Mouse (Mus musculus) embryonic facial prominence, embryonic 15.5 days (tissue): Measurements from ENCODE around the gene Myadml2. TPM values are rescaled to one million over a fixed set of nuclear protein-coding genes. Genes with fewer than 3 reads are reported as not detected.

Experiments
- ATAC-seq: fragments of 200-750 bp; cut with Nextera tagmentation; 2 replicates; pipeline ENCODE4 v1.8.0; 2017; ENCODE audit warnings: low read depth, moderate TSS enrichment; ENCODE audit not compliant: insufficient number of reproducible peaks, low FRiP score, low TSS enrichment
- H3K27ac ChIP-seq: fragments of 300-500 bp; sonication (generic); replicated peaks from 2 replicates; pipeline ENCODE4 v1.5.1; 2015; ENCODE audit warnings: mild to moderate bottlenecking, inconsistent platforms
- H3K27me3 ChIP-seq: fragments of 300-500 bp; sonication (generic); 2 replicates; pipeline ENCODE4 v1.6.1; 2015; ENCODE audit warnings: inconsistent platforms
- H3K36me3 ChIP-seq: fragments of 300-500 bp; sonication (generic); 2 replicates; pipeline ENCODE4 v1.6.1; 2015; ENCODE audit warnings: mild to moderate bottlenecking, inconsistent platforms
- H3K4me1 ChIP-seq: fragments of 300-500 bp; sonication (generic); 2 replicates; pipeline ENCODE4 v1.6.1; 2015; ENCODE audit warnings: inconsistent platforms
- H3K4me2 ChIP-seq: fragments of 300-500 bp; sonication (generic); replicated peaks from 2 replicates; pipeline ENCODE4 v1.6.1; 2015; ENCODE audit warnings: mild to moderate bottlenecking, inconsistent platforms
- H3K4me3 ChIP-seq: fragments of 300-500 bp; sonication (generic); replicated peaks from 2 replicates; pipeline ENCODE4 v1.5.1; 2015; ENCODE audit warnings: mild to moderate bottlenecking, inconsistent platforms
- H3K9ac ChIP-seq: fragments of 300-500 bp; sonication (generic); 2 replicates; pipeline ENCODE4 v1.6.1; 2015; ENCODE audit warnings: inconsistent platforms
- H3K9me3 ChIP-seq: fragments of 300-500 bp; sonication (generic); replicated peaks from 2 replicates; pipeline ENCODE4 v1.6.1; 2016; ENCODE audit warnings: inconsistent platforms
- WGBS: fragments of 180-500 bp; shearing (Covaris S2); methylation state at CpG from one replicate; pipeline ENCODE4 v1.1.7; 2015; 5-methylcytosine and 5-hydroxymethylcytosine counted together
- polyA plus RNA-seq: library from polyadenylated mRNA; unstranded; fragments of >200 nt; fragmentation: Nextera tagmentation; extraction: Ambion mirVana; gene quantifications from 2 replicates; pipeline ENCODE4 v1.2.1, GENCODE M21; 2015

The Myadml2 gene
- polyA plus RNA-seq, 1 experiment from 2014 or later: 1.0 TPM

DNA sequence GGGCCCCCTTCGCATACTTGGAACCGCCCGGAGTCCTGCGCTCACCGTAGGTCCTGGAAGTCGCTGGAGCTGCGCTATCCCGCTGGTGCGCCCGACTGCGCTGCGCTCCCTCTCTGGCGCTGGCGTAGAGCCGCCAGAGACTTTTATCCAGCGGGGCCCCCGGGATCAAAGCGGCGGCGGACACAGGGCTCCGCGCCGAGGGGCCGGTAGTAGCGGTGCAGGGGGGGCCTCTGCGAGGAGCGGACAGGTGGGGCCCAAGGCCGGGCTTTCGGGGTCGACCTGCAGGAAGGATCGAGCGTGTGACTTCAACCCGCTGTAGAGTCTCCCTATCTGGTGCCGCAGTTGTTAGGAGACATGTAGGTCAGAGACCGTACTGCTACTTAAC is 13.1 kb upstream of the Myadml2 start, which contains the start of gene Notum:
TSS of gene Notum (minus strand) at position 100 of the 385 bp plus-strand sequence.
- Histone ChIP-seq H3K27me3 (peaks cover 70% of the 10 kb centered on the region), H3K4me2 (peak within 1 kb of the TSS; percentile 85)
- ATAC-seq: no peak

DNA sequence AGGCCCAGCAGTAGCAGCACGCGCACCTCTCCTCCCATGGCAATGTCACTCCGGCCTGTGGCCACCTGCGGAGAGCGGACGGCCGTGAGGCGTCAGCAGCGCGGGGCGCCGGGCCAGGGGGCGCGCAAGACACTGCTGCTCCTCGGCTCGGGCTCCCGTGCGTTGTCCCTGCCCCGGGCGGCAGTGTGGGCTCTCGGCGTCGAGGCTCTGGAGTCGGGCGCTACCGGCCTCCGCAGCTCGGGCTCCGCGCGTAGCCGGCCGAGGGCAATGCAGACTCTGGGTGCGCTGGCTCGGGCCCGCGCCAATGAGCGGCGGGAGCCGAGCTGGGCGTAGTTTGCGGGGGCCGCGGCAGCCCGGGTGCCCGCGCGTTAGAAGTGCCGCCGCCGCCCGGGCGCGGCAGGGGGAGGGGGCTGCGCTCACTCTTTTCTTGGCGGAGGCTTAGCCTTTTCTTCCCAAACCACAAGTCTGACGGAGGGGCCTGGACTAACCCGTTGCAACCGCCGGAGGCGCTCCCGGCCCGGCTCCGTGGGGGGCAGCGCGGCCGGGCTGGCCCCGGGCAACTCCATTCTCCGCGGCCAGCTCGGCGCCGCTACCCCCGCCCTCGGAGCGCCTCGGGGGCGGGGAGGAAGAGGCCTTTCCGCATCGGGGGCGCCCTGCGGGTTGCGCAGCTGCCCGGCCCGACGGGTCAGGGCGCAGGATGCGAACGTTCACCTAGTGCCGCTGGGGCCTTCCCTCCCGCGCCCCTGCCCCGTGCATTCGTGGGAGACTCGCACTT is 12.5 kb upstream of the Myadml2 start:
- H3K9ac ChIP-seq: peak overlapping the region; percentile 21; the same call in 1 of the 2 replicates
- no peaks in the 10 kb centered on the region for H3K36me3 ChIP-seq
- peak overlapping the region; percentile 50 for H3K4me3 ChIP-seq
- WGBS: under 1% methylated on average over 90 of the region's 95 CpGs
- no peak overlapping the region for H3K27ac ChIP-seq
- H3K27me3 ChIP-seq: peaks cover 70% of the 10 kb centered on the region
- ATAC-seq: peak; percentile 35
- no peaks in the 10 kb centered on the region for H3K9me3 ChIP-seq
- H3K4me1 ChIP-seq: peaks cover 26% of the 10 kb centered on the region
- H3K4me2 ChIP-seq: peak overlapping the region; percentile 85

More for the DNA sequence above, 13.1 kb upstream of the Myadml2 start, which contains the start of gene Notum:
- Histone ChIP-seq H3K9ac (peak within 1 kb of the TSS; percentile 21; the same call in 1 of the 2 replicates), H3K36me3 (no peaks in the 10 kb centered on the region), H3K4me1 (peaks cover 30% of the 10 kb centered on the region), H3K9me3 (no peaks in the 10 kb centered on the region), H3K27ac (no peak within 1 kb of the TSS), H3K4me3 (peak within 1 kb of the TSS; percentile 50)
- WGBS: under 1% methylated on average over 35 of the region's 35 CpGs

DNA sequence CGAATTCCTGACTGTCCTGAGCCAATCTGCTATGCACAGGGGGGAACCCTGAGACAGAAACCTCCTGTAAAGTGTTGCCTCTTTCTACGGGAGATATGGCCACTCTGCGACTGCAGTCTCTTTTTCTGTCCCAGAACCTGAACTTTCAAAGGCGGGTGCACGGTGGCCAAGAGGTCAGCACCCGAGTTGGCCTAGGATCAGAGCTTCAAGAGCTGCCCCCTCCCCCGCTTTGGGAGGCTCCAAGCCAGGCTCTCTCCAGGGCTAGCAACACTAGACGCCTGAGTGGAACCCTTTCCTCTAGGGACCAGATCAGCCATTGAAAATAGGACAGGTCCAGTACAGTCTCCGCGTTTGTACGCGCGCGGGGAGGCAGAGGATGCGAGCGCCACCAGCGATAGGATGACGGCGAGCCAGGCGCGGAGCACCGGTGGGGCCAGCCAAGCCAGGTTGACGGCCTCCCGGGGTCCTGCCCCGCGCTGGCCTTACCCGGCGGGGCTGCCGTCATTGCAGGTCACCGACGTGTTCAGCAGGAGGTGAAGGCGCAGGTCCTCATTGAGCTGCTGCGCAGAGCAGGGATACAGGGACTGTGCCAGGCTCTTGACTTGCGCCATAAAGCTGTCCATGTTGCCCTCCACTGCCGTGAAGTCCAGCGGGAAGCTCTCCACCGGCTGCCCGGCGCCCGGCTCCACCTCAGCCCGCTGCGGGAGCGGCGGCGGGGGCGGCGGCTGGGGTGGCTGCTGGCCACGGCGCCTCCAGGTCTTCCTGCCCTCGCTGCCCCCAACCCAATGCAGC is 11.7 kb upstream of the Myadml2 start:
- 0 out of 2 replicates have a peak overlapping the region, but pooled peaks have one; percentile 21 for H3K9ac ChIP-seq
- peak overlapping the region; percentile 85 for H3K4me2 ChIP-seq
- 1% methylated on average over 50 of the region's 50 CpGs for WGBS
- no peaks in the 10 kb centered on the region for H3K9me3 ChIP-seq
- H3K4me3 ChIP-seq: peak overlapping the region; percentile 50
- no peak for ATAC-seq
- H3K4me1 ChIP-seq: peaks cover 25% of the 10 kb centered on the region
- H3K27me3 ChIP-seq: peaks cover 70% of the 10 kb centered on the region
- H3K27ac ChIP-seq: no peak overlapping the region
- no peaks in the 10 kb centered on the region for H3K36me3 ChIP-seq

DNA sequence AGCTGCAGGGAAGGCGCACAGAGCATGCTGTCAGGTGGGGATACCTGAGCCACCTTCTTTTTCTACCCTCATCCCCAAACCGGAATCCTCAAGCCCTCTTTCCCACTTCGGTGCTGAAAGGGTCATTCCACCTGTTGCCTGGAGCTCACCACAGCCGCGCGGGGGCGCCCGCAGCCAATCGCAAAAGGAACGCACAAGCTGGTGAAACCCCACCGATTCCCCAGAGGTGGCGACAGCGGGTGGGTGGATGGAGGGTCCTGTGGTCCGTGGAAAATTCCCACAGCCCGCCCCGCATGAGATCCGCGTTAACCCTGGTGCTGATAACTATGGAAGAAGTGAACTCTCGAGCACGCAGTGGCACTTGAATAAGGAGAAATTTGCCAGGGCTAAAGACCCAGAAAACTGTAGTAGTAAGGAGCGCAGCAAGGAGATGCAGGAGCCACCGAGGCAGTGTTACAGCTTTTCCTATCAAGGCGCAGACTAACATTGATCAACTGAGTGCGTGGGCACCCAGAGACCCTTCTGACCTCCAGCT is 11.0 kb upstream of the Myadml2 start:
- Histone ChIP-seq H3K4me1 (peaks cover 25% of the 10 kb centered on the region), H3K36me3 (no peaks in the 10 kb centered on the region), H3K27me3 (peaks cover 70% of the 10 kb centered on the region), H3K4me3 (peak overlapping the region; percentile 50), H3K4me2 (peak overlapping the region; percentile 85; the same call in 1 of the 2 replicates), H3K9me3 (no peaks in the 10 kb centered on the region), H3K27ac (no peak overlapping the region), H3K9ac (no peak overlapping the region)
- no peak for ATAC-seq
- 2% methylated on average over 24 of the region's 24 CpGs for WGBS

DNA sequence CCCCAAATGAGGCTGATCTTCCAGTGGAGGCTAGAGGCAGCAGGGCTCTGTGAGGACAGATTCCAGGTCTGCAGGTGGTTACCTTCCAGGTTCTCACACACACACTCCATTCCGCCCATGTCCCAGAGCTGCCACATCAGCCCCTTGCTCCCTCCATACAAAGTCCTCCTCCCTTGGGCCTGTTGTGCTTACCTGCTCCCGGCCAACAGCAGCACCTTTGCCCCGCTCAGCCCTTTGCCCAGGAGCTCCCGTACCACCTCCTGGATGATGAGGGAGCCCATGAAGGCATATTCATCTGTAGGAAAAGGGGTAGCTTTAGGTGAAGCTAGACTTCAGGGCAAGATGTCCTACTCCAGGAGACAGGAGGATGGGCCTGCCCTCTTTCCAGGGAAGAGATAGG is 9.3 kb upstream of the Myadml2 start:
- Histone ChIP-seq H3K27me3 (peaks cover 54% of the 10 kb centered on the region), H3K9me3 (no peaks in the 10 kb centered on the region), H3K9ac (no peak overlapping the region), H3K4me1 (peaks cover 25% of the 10 kb centered on the region), H3K4me3 (no peak overlapping the region), H3K36me3 (no peaks in the 10 kb centered on the region), H3K27ac (no peak overlapping the region), H3K4me2 (no peak overlapping the region)
- WGBS: 79% methylated on average over 4 of the region's 4 CpGs
- no peak for ATAC-seq

DNA sequence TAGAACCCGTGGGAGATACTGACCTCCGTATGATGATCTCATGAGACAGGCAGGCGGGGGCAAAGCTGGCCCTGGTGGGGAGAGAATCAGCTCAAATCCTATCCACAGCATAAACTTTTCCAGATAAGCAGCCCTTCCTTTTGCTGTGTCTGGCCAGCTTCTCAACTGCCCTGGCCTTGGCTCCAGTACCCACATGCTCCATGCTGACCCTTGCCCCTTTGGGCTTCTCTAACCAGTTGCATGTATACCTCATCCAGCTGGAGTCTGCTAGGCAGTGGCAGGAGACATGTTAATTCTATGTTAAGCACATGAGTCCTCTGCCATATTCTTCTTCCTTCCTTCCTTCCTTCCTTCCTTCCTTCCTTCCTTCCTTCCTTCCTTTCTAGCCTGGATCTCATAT is 6.8 kb upstream of the Myadml2 start:
- Histone ChIP-seq H3K27me3 (peaks cover 28% of the 10 kb centered on the region), H3K4me1 (peaks cover 10% of the 10 kb centered on the region), H3K9ac (no peak overlapping the region), H3K36me3 (no peaks in the 10 kb centered on the region), H3K4me3 (no peak overlapping the region), H3K27ac (no peak overlapping the region), H3K4me2 (no peak overlapping the region), H3K9me3 (no peaks in the 10 kb centered on the region)
- 43% methylated on average over 3 of the region's 3 CpGs for WGBS
- ATAC-seq: no peak

DNA sequence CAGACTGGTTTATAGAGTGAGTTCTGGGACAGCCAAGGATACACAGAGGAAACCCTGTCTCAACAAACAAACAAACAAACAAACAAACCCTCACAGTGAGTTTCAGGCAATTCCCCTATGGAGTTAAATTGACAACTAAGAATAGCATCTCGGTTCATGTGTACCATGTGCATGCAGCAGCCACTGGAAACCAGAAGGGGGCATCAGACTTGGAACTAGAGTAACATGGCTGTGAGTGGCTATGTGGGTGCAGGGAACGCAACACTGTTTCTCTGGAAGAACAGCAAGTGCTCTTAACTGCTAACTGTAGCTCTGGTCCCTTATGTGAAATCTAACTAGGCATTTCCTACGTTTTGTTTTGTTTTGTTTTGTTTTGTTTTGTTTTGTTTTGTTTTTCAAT is 3.9 kb upstream of the Myadml2 start:
- WGBS: 73% methylated on average over 3 of the region's 3 CpGs
- no peak for ATAC-seq
- no peak overlapping the region for H3K27ac ChIP-seq
- H3K4me1 ChIP-seq: peaks cover 9% of the 10 kb centered on the region
- H3K9ac ChIP-seq: no peak overlapping the region
- peaks cover 15% of the 10 kb centered on the region for H3K27me3 ChIP-seq
- no peak overlapping the region for H3K4me3 ChIP-seq
- H3K36me3 ChIP-seq: no peaks in the 10 kb centered on the region
- H3K4me2 ChIP-seq: no peak overlapping the region
- no peaks in the 10 kb centered on the region for H3K9me3 ChIP-seq

DNA sequence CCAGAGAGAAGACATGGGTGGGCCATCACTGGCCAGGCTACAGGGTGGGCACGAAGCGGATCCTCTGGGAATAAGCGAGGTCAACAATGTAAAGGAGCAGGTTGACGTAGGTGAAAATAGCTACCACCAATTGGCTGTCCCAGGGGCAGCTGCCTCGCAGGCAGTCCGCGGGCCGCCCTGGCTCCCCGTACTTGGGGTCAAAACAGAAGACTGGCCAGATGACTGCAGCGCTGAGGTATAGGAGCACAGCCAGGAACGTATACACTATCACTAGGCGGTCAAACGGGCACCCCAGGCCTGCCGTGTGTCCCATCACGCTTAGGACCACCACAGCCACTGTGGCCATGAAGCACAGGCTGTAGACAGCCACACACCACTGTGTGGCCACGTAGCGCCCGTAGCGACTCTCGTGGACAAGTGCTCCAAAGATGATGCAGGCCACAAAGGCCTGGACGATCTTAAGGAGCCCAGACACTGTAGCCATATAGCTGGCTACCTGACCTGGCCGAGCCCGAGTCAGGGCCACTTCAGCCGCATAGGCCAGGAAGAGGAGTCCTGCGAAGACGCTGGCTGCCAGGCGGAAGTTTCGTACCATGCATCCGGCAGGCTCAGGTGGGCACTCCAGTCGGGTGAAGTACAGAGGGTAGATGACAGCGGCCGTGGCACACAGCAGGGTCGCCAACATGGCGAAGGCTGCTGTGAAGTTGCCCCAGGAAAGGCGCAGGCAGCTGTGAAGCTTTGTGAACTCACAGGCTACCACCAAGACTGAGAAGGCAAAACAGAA is 719 bp downstream of the Myadml2 start:
- peak overlapping the region; percentile 8; the same call in 1 of the 2 replicates for H3K4me2 ChIP-seq
- H3K9ac ChIP-seq: no peak overlapping the region

DNA sequence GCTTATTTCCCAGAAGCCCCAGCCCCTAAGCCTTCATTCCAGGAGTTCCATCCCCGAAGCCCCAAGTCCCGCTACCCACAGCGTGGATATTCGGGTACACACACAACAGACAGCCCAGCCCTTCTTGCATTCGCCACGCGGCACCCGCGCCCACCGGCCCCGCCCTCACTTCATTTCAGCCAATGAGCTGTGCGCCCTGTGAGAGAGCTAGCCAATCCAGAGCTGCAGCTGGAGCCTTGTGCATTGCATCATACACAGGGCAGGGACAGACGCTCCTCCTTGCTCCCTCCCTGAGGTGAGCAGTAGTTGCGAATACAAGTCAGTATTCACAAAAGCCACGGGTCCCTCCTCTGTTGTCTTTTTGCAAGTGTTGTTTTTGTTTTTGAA is 4.4 kb downstream of the Myadml2 start, which contains the start of gene Pycr1:
TSS of gene Pycr1 (minus strand) at position 169 of the 387 bp plus-strand sequence.
- peak within 1 kb of the TSS; percentile 74 for H3K27ac ChIP-seq

More for the DNA sequence above, 719 bp downstream of the Myadml2 start:
- whole genome bisulfite sequencing: 75% methylated on average over 35 of the region's 35 CpGs
- H3K27me3 ChIP-seq: peaks cover 11% of the 10 kb centered on the region
- no peak for ATAC-seq
- H3K4me1 ChIP-seq: peaks cover 20% of the 10 kb centered on the region
- H3K36me3 ChIP-seq: no peaks in the 10 kb centered on the region
- no peak overlapping the region for H3K27ac ChIP-seq
- H3K9me3 ChIP-seq: no peaks in the 10 kb centered on the region
- no peak overlapping the region for H3K4me3 ChIP-seq

DNA sequence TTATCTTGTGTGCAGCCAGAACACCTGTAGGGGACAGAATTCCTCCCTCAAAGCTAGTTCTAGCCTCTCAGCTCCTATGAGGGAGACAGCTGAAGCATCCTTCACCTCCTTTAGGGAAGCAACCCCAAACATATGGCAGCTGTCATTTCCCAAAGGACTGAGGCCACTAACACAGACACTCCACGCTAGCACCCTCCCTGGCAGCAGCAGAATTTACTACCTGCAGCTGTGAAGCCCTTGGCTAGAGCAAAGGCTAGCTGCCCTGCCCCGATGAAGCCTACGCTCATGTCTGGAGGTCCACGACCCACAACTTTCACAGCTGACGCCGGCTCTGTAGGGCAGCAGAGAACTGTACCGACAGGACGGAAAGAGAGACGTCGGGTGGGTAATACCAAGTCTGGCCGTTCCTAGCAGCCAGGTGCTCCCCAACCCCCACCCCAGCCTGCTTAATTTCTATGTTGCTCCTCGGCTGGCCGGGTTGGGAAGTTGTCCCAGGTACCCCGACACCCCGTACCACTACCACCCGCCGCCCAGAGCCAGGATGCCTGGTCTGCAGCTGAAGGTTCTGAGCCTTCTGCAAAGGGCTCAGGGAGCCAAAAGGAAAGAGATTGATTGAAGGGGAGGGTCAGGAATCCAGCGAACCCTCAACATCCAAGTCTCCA is 4.9 kb downstream of the Myadml2 start:
- peak; percentile 20 for ATAC-seq
- H3K4me2 ChIP-seq: peak overlapping the region; percentile 96
- peaks cover 26% of the 10 kb centered on the region for H3K4me1 ChIP-seq
- peaks cover 9% of the 10 kb centered on the region for H3K27me3 ChIP-seq
- peak overlapping the region; percentile 74 for H3K27ac ChIP-seq
- peak overlapping the region; percentile 63 for H3K9ac ChIP-seq
- H3K36me3 ChIP-seq: no peaks in the 10 kb centered on the region
- no peaks in the 10 kb centered on the region for H3K9me3 ChIP-seq
- 2% methylated on average over 18 of the region's 18 CpGs for WGBS
- peak overlapping the region; percentile 55 for H3K4me3 ChIP-seq

More for the DNA sequence above, 4.4 kb downstream of the Myadml2 start, which contains the start of gene Pycr1:
- Histone ChIP-seq H3K9me3 (no peaks in the 10 kb centered on the region), H3K4me3 (peak within 1 kb of the TSS; percentile 55), H3K4me2 (peak within 1 kb of the TSS; percentile 96), H3K9ac (peak within 1 kb of the TSS; percentile 63), H3K27me3 (peaks cover 11% of the 10 kb centered on the region), H3K36me3 (no peaks in the 10 kb centered on the region), H3K4me1 (peaks cover 29% of the 10 kb centered on the region)
- ATAC-seq: peak; percentile 99
- 0% methylated on average over 15 of the region's 15 CpGs for WGBS
